Mouse (Mus musculus): ENCODE measurements around the gene Maco1.

Maco1 gene

DNA sequence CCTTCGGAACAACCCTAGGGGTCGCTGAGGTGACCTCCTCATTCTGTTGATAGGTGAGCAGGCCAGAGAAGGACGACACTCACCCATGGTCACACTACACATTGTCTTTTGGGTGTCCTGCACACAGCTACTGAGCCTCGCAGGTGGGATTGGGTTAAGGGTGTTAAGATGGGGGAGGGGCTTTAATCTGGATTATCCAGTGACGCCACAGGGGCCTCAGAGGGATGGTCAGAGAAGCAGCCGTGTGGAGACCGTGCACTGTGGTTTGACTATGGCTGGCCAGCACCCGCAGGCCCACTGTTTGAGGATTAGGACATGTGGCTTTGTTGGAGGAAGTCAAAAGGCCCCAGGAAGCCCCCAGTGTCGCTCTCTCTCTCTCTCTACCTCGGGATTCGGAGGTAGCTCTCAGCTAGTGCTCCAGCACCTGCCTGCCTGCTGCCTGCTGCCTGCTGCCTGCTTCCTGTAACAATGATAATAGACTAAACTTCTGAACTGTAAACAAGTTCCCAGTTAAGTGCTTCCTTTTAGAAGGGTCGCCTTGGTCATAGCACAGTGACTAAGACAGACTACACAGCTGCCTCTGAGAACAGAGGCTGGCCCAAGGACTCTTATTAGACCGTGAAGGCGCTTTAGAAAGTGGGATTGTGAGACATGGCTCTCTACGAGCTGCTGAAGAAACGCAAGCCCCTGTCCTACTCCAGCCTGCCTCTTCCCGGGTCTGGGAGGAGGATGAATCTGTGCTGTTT is 99.5 kb downstream of the Maco1 start:
- in situ Hi-C loops (cut with MboI; ENCODE audit: low sequenced_read_pairs): no loop called here

DNA sequence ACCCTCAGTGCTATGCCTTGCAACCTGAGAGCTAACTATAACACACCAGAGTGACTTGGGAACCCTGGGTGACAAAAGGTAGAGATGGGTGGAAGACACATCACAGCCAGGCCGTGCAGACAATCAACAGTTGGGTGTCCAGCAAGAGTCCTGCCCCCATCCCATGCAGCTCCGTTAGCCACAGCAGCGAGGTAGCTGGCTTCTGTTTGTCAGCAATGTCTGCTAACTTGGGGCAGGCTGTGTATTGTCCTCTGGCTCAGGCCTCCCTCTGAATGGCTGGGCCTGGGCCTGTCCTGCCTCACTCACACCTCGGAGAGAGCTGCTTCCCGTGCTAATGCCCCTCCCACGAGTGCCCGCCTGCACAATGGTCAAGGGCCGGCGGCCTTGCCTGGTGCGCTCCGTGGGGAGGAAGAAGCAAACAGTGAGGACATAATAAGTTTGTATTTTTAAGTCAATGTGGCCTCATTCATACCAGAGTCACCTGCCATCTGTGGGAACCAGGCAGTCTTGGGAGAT is 100.2 kb downstream of the Maco1 start:
- in situ Hi-C loops (cut with MboI; ENCODE audit: low sequenced_read_pairs): no loop called here
